Mouse (Mus musculus) ES-E14 (cell line): ENCODE data around the gene Dpf2.

ENCODE experiments used
- CHD2 ChIP-seq: IDR thresholded peaks from 2 replicates; pipeline ENCODE4 v1.6.1; 2014; ENCODE audit warnings: mild to moderate bottlenecking, low read depth, low read length, inconsistent platforms
- HCFC1 ChIP-seq: IDR thresholded peaks from 2 replicates; pipeline ENCODE4 v1.6.1; 2012; ENCODE audit warnings: low read length, inconsistent platforms, borderline replicate concordance; ENCODE audit not compliant: insufficient read depth
- MAFK ChIP-seq: IDR thresholded peaks from 2 replicates; pipeline ENCODE4 v1.6.1; 2014; ENCODE audit warnings: mild to moderate bottlenecking, low read depth, low read length, inconsistent platforms; ENCODE audit not compliant: insufficient read depth
- ZC3H11A ChIP-seq: IDR thresholded peaks from 2 replicates; pipeline ENCODE4 v1.6.1; 2012; ENCODE audit warnings: low read depth, mild to moderate bottlenecking, inconsistent platforms, low read length, borderline replicate concordance
- ZNF384 ChIP-seq: IDR thresholded peaks from 2 replicates; pipeline ENCODE4 v1.6.1; 2012; ENCODE audit warnings: low read depth, low read length, inconsistent platforms

- TF ChIP-seq ZC3H11A (no peak), CHD2 (no peak), HCFC1 (no peak), MAFK (no peak), ZNF384 (no peak)
These were observed 43.2 kb upstream of the Dpf2 start for GRCm38 (mm10) chr19:5955704-5956670.
